Mouse (Mus musculus): ENCODE measurements around the gene Rad17. TPM values are rescaled to one million over a fixed set of nuclear protein-coding genes. Genes with fewer than 3 reads are reported as not detected.

Rad17 gene
- 24.5 and 30.2 TPM in 2 replicates for polyA plus RNA-seq (2014; fragmentation: Nextera tagmentation; extraction: Ambion mirVana)

DNA sequence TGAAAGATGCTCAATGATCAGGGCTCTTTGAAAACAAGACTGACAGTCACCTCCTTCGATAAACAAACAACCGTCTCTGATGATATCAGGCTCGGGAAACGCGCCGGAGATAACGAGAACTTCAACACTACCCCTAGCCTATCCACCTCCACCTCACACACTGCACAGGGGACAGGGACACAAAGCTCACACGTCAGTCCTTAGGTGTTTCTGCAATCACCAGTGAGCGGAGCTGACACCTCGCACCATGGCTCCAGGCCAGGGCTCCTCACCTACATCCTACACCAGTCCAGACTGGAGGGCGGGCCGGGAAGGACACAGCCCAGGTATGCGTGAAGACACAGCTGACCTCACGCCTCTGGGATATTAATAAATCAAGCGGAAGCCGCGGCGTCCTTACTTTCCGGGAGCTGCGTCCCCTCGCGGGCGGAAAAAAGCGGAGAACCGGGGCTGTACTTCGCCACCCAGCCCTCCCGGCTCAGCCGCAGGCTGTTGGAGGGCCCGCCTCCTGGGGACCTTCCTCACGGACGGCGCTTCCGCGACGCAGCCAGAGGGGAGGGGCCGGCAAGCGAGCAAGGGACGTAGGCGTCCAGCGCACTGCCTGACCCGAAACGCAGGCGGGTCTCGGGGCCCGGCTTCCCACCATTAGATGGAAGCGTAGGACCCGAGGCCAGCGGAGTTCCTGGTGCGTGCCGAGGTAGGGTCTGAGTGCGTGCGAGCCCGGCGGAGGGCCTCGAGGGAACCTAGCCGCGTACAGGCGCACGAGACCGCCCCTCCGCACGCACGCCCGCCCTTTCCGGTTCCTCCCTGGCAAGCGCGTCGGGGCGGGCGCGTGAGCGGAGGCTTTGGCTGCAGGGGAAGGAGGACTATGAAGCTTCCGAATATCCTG, at the start of gene Rad17, which contains the start of gene Ak6:
Gene Rad17 (minus strand): TSS at position 502 of the 889 bp plus-strand sequence.
Gene Ak6 (plus strand): TSS at position 430 of the 889 bp plus-strand sequence.
- Histone ChIP-seq H3K27me3 (ENCODE audit: control insufficient read depth, insufficient read depth, low read length) (no peaks in the 10 kb centered on the region), H3K9ac (ENCODE audit: low read depth, low read length) (peak within 1 kb of the TSS; percentile 95), H3K27ac (ENCODE audit: low read depth, low read length) (peak within 1 kb of the TSS; percentile 95), H3K4me1 (ENCODE audit: control insufficient read depth, insufficient read depth, low read length) (peaks cover 7% of the 10 kb centered on the region; the same call in 1 of the 2 replicates), H3K4me3 (ENCODE audit: low read depth, low read length) (peak within 1 kb of the TSS; percentile 96), H3K36me3 (ENCODE audit: control insufficient read depth, insufficient read depth, low read length) (no peaks in the 10 kb centered on the region), H3K9me3 (replicated peaks; ENCODE audit: control insufficient read depth, low read length) (no peaks in the 10 kb centered on the region), H3K4me2 (peak within 1 kb of the TSS; percentile 86)
- peak; percentile 98 for ATAC-seq (replicated peaks; ENCODE audit: insufficient number of reproducible peaks, low FRiP score, low TSS enrichment)
- WGBS (ENCODE audit: insufficient replicate concordance) = under 1% methylated on average over 67 of the region's 73 CpGs

DNA sequence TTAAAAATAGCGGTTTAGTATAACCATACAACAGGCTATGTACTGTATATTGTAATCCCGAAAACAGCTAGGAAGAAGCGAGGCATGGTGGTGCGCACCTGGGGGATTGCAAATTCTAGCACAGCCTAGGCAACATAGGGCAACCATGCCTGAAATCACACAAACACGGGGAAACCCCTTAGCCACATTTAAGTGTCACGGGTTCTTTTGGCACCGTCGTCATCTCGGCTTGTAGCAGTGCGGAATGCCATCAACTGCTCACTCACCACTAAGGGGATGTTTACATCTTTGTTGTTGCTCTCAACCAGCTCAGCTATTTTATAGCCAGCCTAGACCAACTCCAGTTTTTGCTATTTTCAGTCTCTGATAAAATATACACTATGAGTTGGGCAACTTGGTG, 48.0 kb upstream of the Rad17 start:
- no peak for ATAC-seq (replicated peaks; ENCODE audit: insufficient number of reproducible peaks, low FRiP score, low TSS enrichment)
- H3K36me3 ChIP-seq (ENCODE audit: control insufficient read depth, insufficient read depth, low read length) = peaks cover 28% of the 10 kb centered on the region
- no peaks in the 10 kb centered on the region for H3K9me3 ChIP-seq (replicated peaks; ENCODE audit: control insufficient read depth, low read length)
- H3K4me2 ChIP-seq = no peak overlapping the region
- no peak overlapping the region for H3K27ac ChIP-seq (ENCODE audit: low read depth, low read length)
- 94% methylated on average over 10 of the region's 10 CpGs for WGBS (ENCODE audit: insufficient replicate concordance)
- no peak overlapping the region for H3K4me3 ChIP-seq (ENCODE audit: low read depth, low read length)
- no peaks in the 10 kb centered on the region for H3K4me1 ChIP-seq (ENCODE audit: control insufficient read depth, insufficient read depth, low read length)
- H3K27me3 ChIP-seq (ENCODE audit: control insufficient read depth, insufficient read depth, low read length) = no peaks in the 10 kb centered on the region
- H3K9ac ChIP-seq (ENCODE audit: low read depth, low read length) = no peak overlapping the region

- no peaks in the 10 kb centered on the region for H3K27me3 ChIP-seq (ENCODE audit: control insufficient read depth, insufficient read depth, low read length)
- H3K9ac ChIP-seq (ENCODE audit: low read depth, low read length) = no peak overlapping the region
- H3K4me1 ChIP-seq (ENCODE audit: control insufficient read depth, insufficient read depth, low read length) = no peaks in the 10 kb centered on the region
- H3K9me3 ChIP-seq (replicated peaks; ENCODE audit: control insufficient read depth, low read length) = no peaks in the 10 kb centered on the region
- H3K4me2 ChIP-seq = no peak overlapping the region
- 86% methylated on average over 3 of the region's 3 CpGs for WGBS (ENCODE audit: insufficient replicate concordance)
- H3K36me3 ChIP-seq (ENCODE audit: control insufficient read depth, insufficient read depth, low read length) = peaks cover 16% of the 10 kb centered on the region
- ATAC-seq (replicated peaks; ENCODE audit: insufficient number of reproducible peaks, low FRiP score, low TSS enrichment) = no peak
- H3K4me3 ChIP-seq (ENCODE audit: low read depth, low read length) = no peak overlapping the region
- no peak overlapping the region for H3K27ac ChIP-seq (ENCODE audit: low read depth, low read length)
These were observed 46.7 kb upstream of the Rad17 start for GRCm38 (mm10) chr13:100697541-100697940.

DNA sequence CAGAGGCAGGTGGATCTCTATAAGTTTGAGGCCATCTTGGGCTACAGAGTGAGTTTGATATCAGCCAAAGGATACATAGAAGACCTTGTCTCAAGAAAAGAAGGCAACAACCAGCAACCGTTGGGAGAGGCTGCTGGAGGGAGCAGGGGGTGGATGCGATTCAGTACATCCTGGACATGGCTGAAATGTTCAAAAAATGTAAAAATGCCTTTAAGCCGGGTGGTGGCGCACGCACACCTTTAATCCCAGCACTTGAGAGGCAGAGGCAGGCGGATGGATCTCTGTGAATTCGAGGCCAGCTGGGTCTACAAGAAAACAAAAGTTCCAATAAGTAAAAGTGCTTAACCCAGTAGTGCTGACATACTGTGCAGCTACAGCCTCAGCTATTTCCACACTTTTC, 36.7 kb upstream of the Rad17 start:
- no peaks in the 10 kb centered on the region for H3K9me3 ChIP-seq (replicated peaks; ENCODE audit: control insufficient read depth, low read length)
- no peaks in the 10 kb centered on the region for H3K27me3 ChIP-seq (ENCODE audit: control insufficient read depth, insufficient read depth, low read length)
- no peak overlapping the region for H3K4me2 ChIP-seq
- ATAC-seq (replicated peaks; ENCODE audit: insufficient number of reproducible peaks, low FRiP score, low TSS enrichment) = no peak
- H3K9ac ChIP-seq (ENCODE audit: low read depth, low read length) = no peak overlapping the region
- no peak overlapping the region for H3K27ac ChIP-seq (ENCODE audit: low read depth, low read length)
- no peak overlapping the region for H3K4me3 ChIP-seq (ENCODE audit: low read depth, low read length)
- H3K4me1 ChIP-seq (ENCODE audit: control insufficient read depth, insufficient read depth, low read length) = no peaks in the 10 kb centered on the region
- no peaks in the 10 kb centered on the region for H3K36me3 ChIP-seq (ENCODE audit: control insufficient read depth, insufficient read depth, low read length)
- WGBS (ENCODE audit: insufficient replicate concordance) = 54% methylated on average over 7 of the region's 7 CpGs

DNA sequence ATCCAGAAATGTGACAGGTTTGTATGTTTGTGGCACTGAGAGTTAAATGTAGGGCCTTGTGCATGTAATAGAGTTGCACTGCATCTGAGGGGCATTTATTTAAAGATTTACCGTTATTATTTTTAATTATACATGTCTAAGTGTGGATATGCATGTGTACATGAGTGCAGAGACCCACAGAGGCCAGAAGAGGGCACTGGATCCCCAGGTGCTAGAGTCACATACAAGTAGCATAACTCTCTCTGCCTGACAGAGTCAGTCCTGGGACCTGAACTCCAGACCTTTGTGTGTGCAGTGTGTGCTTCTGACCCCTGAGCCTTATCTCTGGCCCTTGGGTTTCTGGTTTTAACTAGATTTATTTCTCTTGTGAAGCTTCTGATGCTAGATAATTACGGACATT, 33.5 kb upstream of the Rad17 start:
- Histone ChIP-seq H3K9ac (ENCODE audit: low read depth, low read length) (no peak overlapping the region), H3K4me2 (no peak overlapping the region), H3K27ac (ENCODE audit: low read depth, low read length) (no peak overlapping the region), H3K36me3 (ENCODE audit: control insufficient read depth, insufficient read depth, low read length) (no peaks in the 10 kb centered on the region), H3K9me3 (replicated peaks; ENCODE audit: control insufficient read depth, low read length) (no peaks in the 10 kb centered on the region), H3K4me1 (ENCODE audit: control insufficient read depth, insufficient read depth, low read length) (no peaks in the 10 kb centered on the region), H3K27me3 (ENCODE audit: control insufficient read depth, insufficient read depth, low read length) (no peaks in the 10 kb centered on the region), H3K4me3 (ENCODE audit: low read depth, low read length) (no peak overlapping the region)
- WGBS (ENCODE audit: insufficient replicate concordance) = 61% methylated on average over 2 of the region's 2 CpGs
- no peak for ATAC-seq (replicated peaks; ENCODE audit: insufficient number of reproducible peaks, low FRiP score, low TSS enrichment)

DNA sequence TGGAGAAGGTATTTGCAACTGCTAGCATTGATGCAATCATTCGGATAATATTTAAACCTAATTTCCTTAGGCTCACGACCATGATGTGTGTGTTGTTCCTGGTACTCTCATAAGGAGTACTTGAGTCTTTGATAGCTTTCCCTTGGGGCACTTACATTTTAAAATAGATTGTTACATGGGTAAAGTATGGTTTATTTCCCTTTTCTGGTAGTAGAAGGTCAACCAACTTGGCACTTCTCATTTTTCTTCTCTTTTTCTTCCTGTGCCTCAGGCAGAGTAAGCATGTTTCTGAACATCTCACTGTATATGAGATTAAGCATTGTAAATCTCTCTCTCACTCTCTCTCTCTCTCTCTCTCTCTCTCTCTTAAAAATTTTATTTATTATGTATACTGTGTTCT, 32.0 kb upstream of the Rad17 start:
- Histone ChIP-seq H3K36me3 (ENCODE audit: control insufficient read depth, insufficient read depth, low read length) (no peaks in the 10 kb centered on the region), H3K9me3 (replicated peaks; ENCODE audit: control insufficient read depth, low read length) (no peaks in the 10 kb centered on the region), H3K4me1 (ENCODE audit: control insufficient read depth, insufficient read depth, low read length) (no peaks in the 10 kb centered on the region), H3K27me3 (ENCODE audit: control insufficient read depth, insufficient read depth, low read length) (no peaks in the 10 kb centered on the region), H3K27ac (ENCODE audit: low read depth, low read length) (no peak overlapping the region), H3K4me2 (no peak overlapping the region), H3K9ac (ENCODE audit: low read depth, low read length) (no peak overlapping the region), H3K4me3 (ENCODE audit: low read depth, low read length) (no peak overlapping the region)
- 76% methylated on average over 2 of the region's 2 CpGs for WGBS (ENCODE audit: insufficient replicate concordance)
- ATAC-seq (replicated peaks; ENCODE audit: insufficient number of reproducible peaks, low FRiP score, low TSS enrichment) = no peak

- Histone ChIP-seq H3K4me1 (ENCODE audit: control insufficient read depth, insufficient read depth, low read length) (no peaks in the 10 kb centered on the region), H3K9ac (ENCODE audit: low read depth, low read length) (no peak overlapping the region), H3K27me3 (ENCODE audit: control insufficient read depth, insufficient read depth, low read length) (no peaks in the 10 kb centered on the region), H3K36me3 (ENCODE audit: control insufficient read depth, insufficient read depth, low read length) (no peaks in the 10 kb centered on the region), H3K9me3 (replicated peaks; ENCODE audit: control insufficient read depth, low read length) (no peaks in the 10 kb centered on the region), H3K4me3 (ENCODE audit: low read depth, low read length) (no peak overlapping the region), H3K27ac (ENCODE audit: low read depth, low read length) (no peak overlapping the region), H3K4me2 (no peak overlapping the region)
- WGBS (ENCODE audit: insufficient replicate concordance) = 79% methylated on average over 8 of the region's 8 CpGs
- ATAC-seq (replicated peaks; ENCODE audit: insufficient number of reproducible peaks, low FRiP score, low TSS enrichment) = no peak
These were observed 30.8 kb upstream of the Rad17 start for GRCm38 (mm10) chr13:100681615-100682014.

DNA sequence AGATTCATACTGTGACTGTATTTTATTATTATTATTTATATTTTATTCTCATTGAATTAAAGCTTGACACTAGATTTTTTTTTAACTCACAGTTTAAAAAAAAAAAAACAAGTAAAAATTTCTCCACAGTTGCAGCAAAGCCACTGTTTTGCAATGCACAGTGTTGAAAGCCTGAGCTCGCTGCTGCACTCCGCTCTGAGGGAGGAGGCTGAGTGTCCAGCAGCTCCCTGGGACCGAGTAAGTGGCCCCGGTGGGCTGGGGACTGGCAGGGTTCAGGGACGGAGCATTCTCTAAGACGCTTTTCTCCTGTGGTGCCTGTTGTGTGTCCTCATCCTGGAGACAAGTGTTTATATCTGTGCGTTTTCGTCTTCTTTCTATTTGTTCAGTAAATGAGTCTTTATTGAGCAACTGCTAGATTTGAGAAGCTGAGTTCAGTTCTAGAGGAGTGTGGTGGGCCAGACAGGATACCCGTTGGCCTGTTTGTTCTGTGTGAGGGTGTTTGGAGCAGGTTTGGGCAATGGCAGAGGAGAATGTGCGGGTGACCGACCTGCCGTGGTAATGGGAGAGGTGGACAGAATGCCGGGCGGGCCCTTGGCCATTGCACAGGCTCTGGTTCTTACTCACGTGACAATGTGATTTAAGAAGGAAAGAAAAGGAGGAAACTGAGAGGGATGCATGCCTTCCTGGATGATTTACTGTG, 25.2 kb upstream of the Rad17 start:
- WGBS (ENCODE audit: insufficient replicate concordance) = 78% methylated on average over 15 of the region's 15 CpGs
- no peaks in the 10 kb centered on the region for H3K9me3 ChIP-seq (replicated peaks; ENCODE audit: control insufficient read depth, low read length)
- H3K27ac ChIP-seq (ENCODE audit: low read depth, low read length) = no peak overlapping the region
- H3K27me3 ChIP-seq (ENCODE audit: control insufficient read depth, insufficient read depth, low read length) = no peaks in the 10 kb centered on the region
- H3K4me3 ChIP-seq (ENCODE audit: low read depth, low read length) = no peak overlapping the region
- H3K4me1 ChIP-seq (ENCODE audit: control insufficient read depth, insufficient read depth, low read length) = no peaks in the 10 kb centered on the region
- H3K36me3 ChIP-seq (ENCODE audit: control insufficient read depth, insufficient read depth, low read length) = no peaks in the 10 kb centered on the region
- no peak for ATAC-seq (replicated peaks; ENCODE audit: insufficient number of reproducible peaks, low FRiP score, low TSS enrichment)
- H3K9ac ChIP-seq (ENCODE audit: low read depth, low read length) = no peak overlapping the region
- H3K4me2 ChIP-seq = no peak overlapping the region
